Mouse (Mus musculus): ENCODE results near the gene Kcnj2.

The Kcnj2 gene

DNA sequence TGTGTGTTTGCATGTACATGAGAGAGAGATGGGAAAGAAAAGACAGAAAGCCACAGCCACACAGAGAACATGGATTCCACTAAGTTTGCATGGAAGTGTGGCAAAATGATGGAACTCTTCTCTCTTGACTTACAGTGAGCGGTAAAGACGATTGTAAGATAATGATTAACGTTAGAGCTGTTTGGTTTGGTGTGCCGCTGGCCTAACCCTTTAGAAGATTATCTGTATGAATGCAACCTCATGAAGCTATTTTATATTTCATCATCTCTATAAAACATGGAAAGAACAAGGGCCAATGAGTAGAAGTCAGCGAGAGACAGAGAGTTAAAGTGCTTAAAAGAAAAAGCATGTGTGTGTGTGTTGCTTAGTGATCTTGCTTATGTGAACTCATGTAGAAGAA lies 60.0 kb downstream of the Kcnj2 start:
- no peak for TF ChIP-seq GATA4 (IDR thresholded peaks at IDR 0.05; ENCODE audit: insufficient replicate concordance, low read length)
